Mouse (Mus musculus): ENCODE measurements around the gene Adssl1. TPM values are rescaled to one million over a fixed set of nuclear protein-coding genes. Genes with fewer than 3 reads are reported as not detected.

Adssl1 gene
- polyA plus RNA-seq, 1 experiment from 2014 or later = 1.8 TPM

DNA sequence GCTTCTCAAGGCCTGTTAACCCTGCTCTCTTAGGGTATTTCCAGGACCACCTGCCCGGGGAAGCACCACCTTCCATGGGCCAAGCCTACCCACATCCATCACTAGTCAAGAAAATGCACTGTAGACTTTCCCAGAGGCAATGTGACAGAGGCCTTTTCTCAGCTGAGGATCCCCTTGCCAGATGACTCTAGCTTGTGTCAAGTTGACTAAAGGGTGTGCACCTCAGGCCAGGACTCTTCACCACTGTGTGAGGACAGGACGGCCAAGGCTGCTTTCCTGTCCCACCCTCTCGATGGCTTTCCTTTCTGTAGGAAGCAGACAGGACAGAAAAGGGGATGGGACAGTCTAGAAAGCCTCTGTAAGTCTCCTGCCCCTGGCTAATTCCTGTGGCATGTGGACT lies 28.1 kb upstream of the Adssl1 start:
- ATAC-seq = no peak
- Histone ChIP-seq H3K9ac (replicated peaks; ENCODE audit: low read depth, low read length) (no peak overlapping the region), H3K4me2 (ENCODE audit: low read length) (no peak overlapping the region), H3K27me3 (replicated peaks; ENCODE audit: control insufficient read depth, insufficient read depth, low read length) (0 out of 2 replicates have a peak, but pooled peaks cover 7% of the 10 kb centered on the region), H3K9me3 (ENCODE audit: control insufficient read depth, low read length) (no peaks in the 10 kb centered on the region), H3K27ac (ENCODE audit: low read length) (no peak overlapping the region), H3K4me3 (replicated peaks; ENCODE audit: low read length) (no peak overlapping the region), H3K36me3 (ENCODE audit: control insufficient read depth, insufficient read depth) (no peaks in the 10 kb centered on the region), H3K4me1 (replicated peaks; ENCODE audit: control insufficient read depth, insufficient read depth, low read length) (peaks cover 48% of the 10 kb centered on the region)
- WGBS = 83% methylated on average over 3 of the region's 3 CpGs

DNA sequence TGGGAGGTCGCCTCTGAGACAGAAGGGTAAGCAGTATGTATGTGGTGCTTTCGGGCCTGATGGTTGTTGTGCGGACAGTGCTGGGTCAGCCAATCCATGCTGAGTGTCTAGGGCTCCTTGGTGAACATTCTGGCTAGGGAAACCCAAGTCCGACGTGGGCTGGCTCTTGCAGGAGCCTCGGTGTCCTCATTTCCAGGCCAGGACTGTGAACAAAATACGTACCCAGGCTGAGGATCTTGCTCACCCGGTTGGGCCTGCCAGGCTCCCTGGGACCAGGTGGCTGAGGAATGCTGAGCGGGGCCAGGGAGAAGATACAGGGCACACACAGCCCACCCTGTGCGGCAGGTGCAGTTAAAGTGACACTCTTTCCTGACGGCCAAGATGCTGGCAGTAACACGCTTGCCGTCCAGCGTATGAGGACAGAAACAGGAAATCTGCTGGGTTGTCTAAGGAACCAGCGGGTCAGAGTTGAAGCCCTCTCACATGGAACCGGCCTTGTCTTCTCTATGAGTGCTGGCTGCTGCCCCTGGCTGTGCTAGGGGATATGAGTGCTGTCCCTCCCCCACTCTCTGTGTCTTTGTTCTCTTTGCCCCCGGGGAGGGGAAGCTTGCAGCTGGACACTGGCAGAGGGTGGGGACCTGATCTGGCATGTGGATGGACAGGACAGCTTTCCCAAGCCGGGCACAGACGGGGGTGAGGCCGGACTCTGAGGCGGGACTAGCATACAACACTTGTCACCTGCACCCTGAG lies 26.7 kb upstream of the Adssl1 start:
- no peak overlapping the region for H3K9ac ChIP-seq (replicated peaks; ENCODE audit: low read depth, low read length)
- H3K36me3 ChIP-seq (ENCODE audit: control insufficient read depth, insufficient read depth) = no peaks in the 10 kb centered on the region
- 66% methylated on average over 21 of the region's 21 CpGs for WGBS
- 0 out of 2 replicates have a peak, but pooled peaks cover under 1% of the 10 kb centered on the region for H3K27me3 ChIP-seq (replicated peaks; ENCODE audit: control insufficient read depth, insufficient read depth, low read length)
- peaks cover 42% of the 10 kb centered on the region for H3K4me1 ChIP-seq (replicated peaks; ENCODE audit: control insufficient read depth, insufficient read depth, low read length)
- no peak for ATAC-seq
- H3K4me3 ChIP-seq (replicated peaks; ENCODE audit: low read length) = no peak overlapping the region
- H3K9me3 ChIP-seq (ENCODE audit: control insufficient read depth, low read length) = no peaks in the 10 kb centered on the region
- H3K4me2 ChIP-seq (ENCODE audit: low read length) = no peak overlapping the region
- no peak overlapping the region for H3K27ac ChIP-seq (ENCODE audit: low read length)

DNA sequence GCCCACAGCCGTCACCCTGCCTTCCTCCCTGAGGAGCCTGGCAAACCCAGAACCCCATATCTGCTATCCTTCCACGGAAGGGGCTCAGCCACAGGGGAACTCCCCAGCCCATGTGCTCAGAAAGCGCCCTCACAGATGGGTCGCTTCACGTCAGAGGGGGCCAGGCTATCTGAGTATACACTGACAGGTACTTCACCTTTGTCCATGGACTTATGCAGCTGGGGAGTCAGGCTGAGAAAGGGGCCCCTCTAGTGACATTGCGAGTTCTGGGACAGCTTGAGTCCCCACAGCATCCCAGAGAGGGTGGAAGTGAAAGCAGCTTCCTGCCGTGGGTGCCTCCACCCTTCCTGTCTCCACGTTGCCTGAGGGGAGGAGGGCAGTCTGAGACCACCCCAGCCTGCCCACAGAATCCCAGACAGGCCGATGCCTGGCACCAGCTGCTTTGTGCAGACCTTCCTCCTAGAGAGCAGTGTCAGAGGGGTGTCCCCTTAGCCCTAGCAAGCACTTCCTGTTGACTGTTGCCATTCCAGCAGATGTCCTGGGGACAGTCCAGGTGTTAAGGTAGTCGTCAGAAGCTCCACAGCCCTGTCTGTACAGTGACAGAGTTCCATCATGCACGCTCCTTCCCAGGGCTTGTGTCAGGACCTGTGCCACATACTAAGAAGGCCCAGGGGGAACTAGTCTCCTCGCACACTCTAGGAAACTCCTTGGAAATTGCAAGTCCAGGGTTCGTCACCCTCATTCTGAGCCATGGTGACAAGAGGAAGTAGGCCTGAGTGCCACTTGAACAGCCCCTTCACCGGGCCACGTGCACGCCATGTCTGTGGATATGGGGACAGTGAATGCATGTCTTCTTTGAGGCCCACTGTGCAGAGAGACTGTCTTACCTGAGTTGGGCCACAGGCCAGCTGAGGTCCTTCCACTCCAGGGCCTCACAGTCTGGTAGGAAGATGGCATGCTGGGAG lies 25.6 kb upstream of the Adssl1 start:
- H3K4me2 ChIP-seq (ENCODE audit: low read length) = no peak overlapping the region
- peak overlapping the region; percentile 5 for H3K9ac ChIP-seq (replicated peaks; ENCODE audit: low read depth, low read length)
- no peaks in the 10 kb centered on the region for H3K9me3 ChIP-seq (ENCODE audit: control insufficient read depth, low read length)
- H3K4me1 ChIP-seq (replicated peaks; ENCODE audit: control insufficient read depth, insufficient read depth, low read length) = peaks cover 32% of the 10 kb centered on the region
- H3K27ac ChIP-seq (ENCODE audit: low read length) = peak overlapping the region; percentile 8; the same call in 1 of the 2 replicates
- no peak overlapping the region for H3K4me3 ChIP-seq (replicated peaks; ENCODE audit: low read length)
- H3K27me3 ChIP-seq (replicated peaks; ENCODE audit: control insufficient read depth, insufficient read depth, low read length) = no peaks in the 10 kb centered on the region
- no peaks in the 10 kb centered on the region for H3K36me3 ChIP-seq (ENCODE audit: control insufficient read depth, insufficient read depth)
- WGBS = 73% methylated on average over 16 of the region's 16 CpGs
- no peak for ATAC-seq

DNA sequence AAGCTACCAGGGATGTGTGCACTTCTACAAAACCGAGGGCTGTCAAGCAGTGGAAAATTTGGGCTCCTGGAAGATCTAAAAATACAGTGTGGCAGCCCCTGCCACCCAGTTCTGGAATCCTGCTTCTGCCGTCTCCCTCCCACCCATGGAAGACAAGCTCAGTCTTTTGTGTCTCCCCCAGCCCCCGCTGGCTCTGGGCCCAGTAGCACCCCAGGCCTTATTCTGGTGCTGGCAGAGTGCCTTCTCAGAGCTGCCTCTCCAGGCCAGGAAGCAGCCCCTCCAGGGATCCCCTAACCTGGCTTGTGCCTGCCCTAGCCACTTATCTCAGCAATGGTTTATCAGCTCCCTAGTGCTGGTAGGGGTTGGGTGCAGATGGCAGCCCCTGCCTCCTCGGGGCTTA lies 24.9 kb upstream of the Adssl1 start:
- Histone ChIP-seq H3K27me3 (replicated peaks; ENCODE audit: control insufficient read depth, insufficient read depth, low read length) (no peaks in the 10 kb centered on the region), H3K27ac (ENCODE audit: low read length) (peak overlapping the region; percentile 8), H3K9me3 (ENCODE audit: control insufficient read depth, low read length) (no peaks in the 10 kb centered on the region), H3K4me1 (replicated peaks; ENCODE audit: control insufficient read depth, insufficient read depth, low read length) (peaks cover 30% of the 10 kb centered on the region), H3K9ac (replicated peaks; ENCODE audit: low read depth, low read length) (peak overlapping the region; percentile 5), H3K4me3 (replicated peaks; ENCODE audit: low read length) (no peak overlapping the region), H3K4me2 (ENCODE audit: low read length) (no peak overlapping the region), H3K36me3 (ENCODE audit: control insufficient read depth, insufficient read depth) (no peaks in the 10 kb centered on the region)
- 19% methylated on average over 4 of the region's 4 CpGs for WGBS
- ATAC-seq = no peak

DNA sequence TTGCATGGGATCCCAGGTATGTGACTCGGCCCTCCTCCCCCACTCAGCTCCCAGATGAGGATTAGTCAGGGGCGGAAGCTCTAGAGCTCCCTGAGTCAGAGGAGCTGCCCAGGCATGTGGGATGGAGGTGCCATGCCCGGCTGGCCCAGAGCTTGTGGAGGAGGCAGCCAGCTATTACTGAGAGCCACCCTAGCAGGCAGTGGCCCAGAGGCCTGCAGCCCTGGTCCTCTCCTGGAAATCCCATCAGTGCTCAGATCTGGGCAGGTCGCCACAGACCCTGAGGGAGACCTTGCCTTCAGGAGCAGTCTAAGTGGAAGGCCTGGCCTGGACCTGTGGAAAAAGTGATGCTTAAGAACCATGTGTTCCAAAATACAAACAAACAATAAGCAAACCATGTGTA lies 24.2 kb upstream of the Adssl1 start:
- Histone ChIP-seq H3K4me1 (replicated peaks; ENCODE audit: control insufficient read depth, insufficient read depth, low read length) (peaks cover 27% of the 10 kb centered on the region), H3K9ac (replicated peaks; ENCODE audit: low read depth, low read length) (no peak overlapping the region), H3K36me3 (ENCODE audit: control insufficient read depth, insufficient read depth) (no peaks in the 10 kb centered on the region), H3K27ac (ENCODE audit: low read length) (no peak overlapping the region), H3K4me2 (ENCODE audit: low read length) (no peak overlapping the region), H3K9me3 (ENCODE audit: control insufficient read depth, low read length) (no peaks in the 10 kb centered on the region), H3K4me3 (replicated peaks; ENCODE audit: low read length) (no peak overlapping the region), H3K27me3 (replicated peaks; ENCODE audit: control insufficient read depth, insufficient read depth, low read length) (no peaks in the 10 kb centered on the region)
- 72% methylated on average over 4 of the region's 4 CpGs for WGBS
- no peak for ATAC-seq

DNA sequence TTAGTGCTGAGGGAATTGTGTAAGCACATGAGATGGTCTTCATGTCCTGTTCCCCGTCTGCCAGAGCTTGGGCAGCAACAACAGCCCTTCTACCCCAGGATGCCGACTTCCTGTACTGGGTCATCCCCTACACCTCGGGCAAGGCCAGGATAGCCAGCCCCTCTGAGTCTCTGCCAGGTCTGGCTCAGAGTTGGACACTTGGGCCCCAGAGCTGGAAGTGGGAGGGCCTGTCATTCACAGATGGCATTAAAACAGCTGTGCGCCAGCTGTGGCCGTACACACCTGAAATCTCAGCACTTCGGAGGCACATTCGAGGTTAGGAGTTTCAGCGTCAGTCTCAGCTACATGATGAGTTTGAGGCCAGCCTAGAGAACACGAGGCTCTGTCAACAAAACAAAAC lies 23.4 kb upstream of the Adssl1 start:
- no peaks in the 10 kb centered on the region for H3K9me3 ChIP-seq (ENCODE audit: control insufficient read depth, low read length)
- no peak overlapping the region for H3K4me2 ChIP-seq (ENCODE audit: low read length)
- no peaks in the 10 kb centered on the region for H3K27me3 ChIP-seq (replicated peaks; ENCODE audit: control insufficient read depth, insufficient read depth, low read length)
- no peak for ATAC-seq
- H3K9ac ChIP-seq (replicated peaks; ENCODE audit: low read depth, low read length) = no peak overlapping the region
- peaks cover 20% of the 10 kb centered on the region for H3K4me1 ChIP-seq (replicated peaks; ENCODE audit: control insufficient read depth, insufficient read depth, low read length)
- no peak overlapping the region for H3K4me3 ChIP-seq (replicated peaks; ENCODE audit: low read length)
- no peak overlapping the region for H3K27ac ChIP-seq (ENCODE audit: low read length)
- H3K36me3 ChIP-seq (ENCODE audit: control insufficient read depth, insufficient read depth) = no peaks in the 10 kb centered on the region
- WGBS = 70% methylated on average over 9 of the region's 9 CpGs

DNA sequence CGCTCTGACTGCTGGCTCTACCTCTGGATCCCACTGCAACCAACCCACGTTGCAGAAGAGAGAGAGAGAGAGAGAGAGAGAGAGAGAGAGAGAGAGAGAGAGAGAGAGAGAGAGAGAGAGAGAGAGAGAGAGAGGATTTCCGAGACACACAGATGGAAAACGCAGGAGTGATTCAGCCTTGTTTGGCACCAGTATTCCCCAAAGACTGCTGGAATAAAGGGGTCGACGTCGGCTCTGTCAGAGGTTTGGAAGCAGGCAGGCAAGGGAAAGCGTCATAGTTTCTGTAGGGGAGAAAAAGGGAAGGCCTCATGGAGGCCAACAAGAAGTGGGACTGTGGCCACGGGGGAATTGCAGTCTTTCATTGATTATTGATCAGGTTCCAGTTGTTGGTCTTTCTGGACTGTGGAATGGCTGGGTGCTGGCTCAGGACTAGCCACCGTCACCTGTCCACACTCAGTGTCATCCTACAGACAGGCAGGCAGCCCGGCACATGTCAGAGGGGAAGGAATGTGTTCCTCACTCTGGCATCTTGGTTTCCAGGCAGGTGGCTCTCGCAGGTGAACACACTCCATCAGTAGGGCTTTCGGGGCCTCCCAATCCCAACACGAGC lies 22.8 kb upstream of the Adssl1 start:
- Histone ChIP-seq H3K36me3 (ENCODE audit: control insufficient read depth, insufficient read depth) (no peaks in the 10 kb centered on the region), H3K9ac (replicated peaks; ENCODE audit: low read depth, low read length) (no peak overlapping the region), H3K27me3 (replicated peaks; ENCODE audit: control insufficient read depth, insufficient read depth, low read length) (no peaks in the 10 kb centered on the region), H3K4me3 (replicated peaks; ENCODE audit: low read length) (no peak overlapping the region), H3K27ac (ENCODE audit: low read length) (no peak overlapping the region), H3K9me3 (ENCODE audit: control insufficient read depth, low read length) (no peaks in the 10 kb centered on the region), H3K4me1 (replicated peaks; ENCODE audit: control insufficient read depth, insufficient read depth, low read length) (peaks cover 20% of the 10 kb centered on the region), H3K4me2 (ENCODE audit: low read length) (no peak overlapping the region)
- no peak for ATAC-seq
- WGBS = 59% methylated on average over 14 of the region's 14 CpGs

DNA sequence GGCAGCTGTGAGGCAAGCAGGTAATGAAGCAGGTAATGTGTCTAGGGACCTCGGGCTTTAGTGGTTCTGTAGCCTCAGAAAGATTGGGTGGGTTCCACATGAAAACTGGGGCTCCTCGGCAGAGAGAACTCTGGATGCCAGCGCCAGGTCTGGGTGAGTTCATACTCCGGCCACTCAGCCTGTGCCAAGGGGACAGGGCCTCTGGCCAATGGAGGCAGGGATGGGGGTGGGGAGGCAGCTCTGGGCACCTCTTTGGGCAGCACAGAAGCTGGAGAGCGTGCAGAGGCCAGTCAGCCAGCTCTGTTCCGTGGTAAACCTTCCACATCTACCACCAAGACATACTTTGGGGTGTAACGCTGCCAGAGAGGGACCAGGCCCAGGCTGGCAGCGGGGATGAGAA lies 22.2 kb upstream of the Adssl1 start:
- 82% methylated on average over 8 of the region's 8 CpGs for WGBS
- Histone ChIP-seq H3K9me3 (ENCODE audit: control insufficient read depth, low read length) (no peaks in the 10 kb centered on the region), H3K4me3 (replicated peaks; ENCODE audit: low read length) (no peak overlapping the region), H3K36me3 (ENCODE audit: control insufficient read depth, insufficient read depth) (no peaks in the 10 kb centered on the region), H3K4me2 (ENCODE audit: low read length) (no peak overlapping the region), H3K27me3 (replicated peaks; ENCODE audit: control insufficient read depth, insufficient read depth, low read length) (no peaks in the 10 kb centered on the region), H3K4me1 (replicated peaks; ENCODE audit: control insufficient read depth, insufficient read depth, low read length) (peaks cover 20% of the 10 kb centered on the region), H3K9ac (replicated peaks; ENCODE audit: low read depth, low read length) (no peak overlapping the region), H3K27ac (ENCODE audit: low read length) (no peak overlapping the region)
- ATAC-seq = no peak

DNA sequence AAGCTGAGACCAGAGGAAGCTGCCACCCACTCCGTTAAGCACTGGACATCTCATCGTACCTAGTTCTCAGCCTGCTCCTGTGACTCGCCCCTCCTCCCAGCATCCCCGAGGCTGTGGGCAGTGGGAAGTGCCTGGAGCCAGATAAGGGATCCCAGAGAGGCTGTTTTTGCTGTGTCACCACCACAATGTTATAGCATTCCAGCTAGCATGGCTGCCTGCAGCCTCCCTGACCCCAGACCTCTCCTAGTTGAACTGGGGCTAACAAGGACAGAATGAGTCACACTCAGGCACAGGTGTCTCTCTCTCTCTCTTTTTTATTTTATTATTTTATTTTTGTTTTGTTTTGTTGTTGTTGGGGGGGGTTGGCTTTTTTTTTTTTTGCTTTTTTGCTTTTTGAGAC lies 20.6 kb upstream of the Adssl1 start:
- H3K27me3 ChIP-seq (replicated peaks; ENCODE audit: control insufficient read depth, insufficient read depth, low read length) = no peaks in the 10 kb centered on the region
- H3K4me3 ChIP-seq (replicated peaks; ENCODE audit: low read length) = no peak overlapping the region
- H3K9ac ChIP-seq (replicated peaks; ENCODE audit: low read depth, low read length) = no peak overlapping the region
- H3K27ac ChIP-seq (ENCODE audit: low read length) = no peak overlapping the region
- H3K4me2 ChIP-seq (ENCODE audit: low read length) = no peak overlapping the region
- no peaks in the 10 kb centered on the region for H3K36me3 ChIP-seq (ENCODE audit: control insufficient read depth, insufficient read depth)
- peaks cover 12% of the 10 kb centered on the region for H3K4me1 ChIP-seq (replicated peaks; ENCODE audit: control insufficient read depth, insufficient read depth, low read length)
- WGBS = 44% methylated on average over 4 of the region's 4 CpGs
- no peaks in the 10 kb centered on the region for H3K9me3 ChIP-seq (ENCODE audit: control insufficient read depth, low read length)
- no peak for ATAC-seq

Measured in forebrain, embryonic 16.5 days (tissue).